Mouse (Mus musculus) G1E (cell line): ENCODE measurements around the gene Cacng3. TPM values are rescaled to one million over a fixed set of nuclear protein-coding genes. Genes with fewer than 3 reads are reported as not detected.

Source experiments
- ATAC-seq: 2 replicates; pipeline ENCODE4 v1.8.0; 2016; ENCODE audit warnings: mild to moderate bottlenecking; ENCODE audit not compliant: insufficient number of reproducible peaks, poor library complexity, low FRiP score, severe bottlenecking; ENCODE audit errors: extremely low read depth
- DNase-seq: peaks from one replicate; pipeline ENCODE4 v3.0.0; 2012; ENCODE audit warnings: low spot score
- H3K27me3 ChIP-seq: 2 replicates; pipeline ENCODE4 v1.6.1; 2012; ENCODE audit warnings: mild to moderate bottlenecking, low read length, inconsistent platforms; ENCODE audit not compliant: insufficient read depth
- H3K36me3 ChIP-seq: replicated peaks from 2 replicates; pipeline ENCODE3; 2012; ENCODE audit warnings: mild to moderate bottlenecking, inconsistent platforms
- H3K4me1 ChIP-seq: 2 replicates; pipeline ENCODE4 v1.6.1; 2012; ENCODE audit warnings: low read depth, low read length, inconsistent platforms, mixed read lengths; ENCODE audit not compliant: insufficient read depth
- H3K4me3 ChIP-seq: 2 replicates; pipeline ENCODE4 v1.5.1; 2012; ENCODE audit warnings: low read depth, mild to moderate bottlenecking, inconsistent platforms, low read length, moderate library complexity, mixed read lengths
- H3K9me3 ChIP-seq: replicated peaks from 2 replicates; pipeline ENCODE4 v1.6.1; 2012; ENCODE audit warnings: inconsistent platforms
- CTCF ChIP-seq: IDR thresholded peaks from 2 replicates; pipeline ENCODE4 v1.5.1; 2012; ENCODE audit warnings: low read depth, low read length, inconsistent platforms, mixed read lengths
- GATA1 ChIP-seq: IDR thresholded peaks from 2 replicates; pipeline ENCODE4 v1.6.1; 2012; ENCODE audit warnings: borderline replicate concordance, low read length, inconsistent platforms, mixed read lengths
- GATA2 ChIP-seq: IDR thresholded peaks from 2 replicates; pipeline ENCODE4 v1.6.1; 2012; ENCODE audit warnings: low read depth, low read length, inconsistent platforms, borderline replicate concordance
- POLR2AphosphoS5 ChIP-seq: IDR thresholded peaks from 2 replicates; pipeline ENCODE4 v1.6.1; 2012; ENCODE audit warnings: low read depth, low read length, inconsistent platforms; ENCODE audit not compliant: insufficient replicate concordance
- TAL1 ChIP-seq: conservative IDR thresholded peaks from 2 replicates; pipeline ENCODE4 v1.6.1; 2012; ENCODE audit warnings: low read depth, low read length, inconsistent platforms, mixed read lengths
- polyA plus RNA-seq: library from polyadenylated mRNA; stranded (reverse); fragments of >175 nt; gene quantifications from 2 replicates; pipeline ENCODE4 v1.2.3, GENCODE M21; 2012
- total RNA-seq, 2 experiments: library from RNA; stranded (forward) in 1 of 2; stranded (reverse) in 1 of 2; fragments of 200-1000 nt in 1 of 2; fragments of >200 nt in 1 of 2; fragmentation: Nextera tagmentation in 1 of 2; gene quantifications; 2 replicates each; pipeline ENCODE4 v1.2.3; 2014 to 2017

The Cacng3 gene
- total and polyA plus RNA-seq, 3 experiments: 0.05 TPM; not detected in 2

GRCm38 (mm10) chr7:122758645-122759044 is 88.4 kb downstream of the Cacng3 start:
- H3K27me3 ChIP-seq: no peaks in the 10 kb centered on the region
- TF ChIP-seq CTCF: no peak
- TF ChIP-seq GATA2: no peak
- TF ChIP-seq GATA1: no peak
- no peak for TF ChIP-seq POLR2AphosphoS5
- TF ChIP-seq TAL1: no peak
- H3K36me3 ChIP-seq: no peaks in the 10 kb centered on the region
- peaks cover 65% of the 10 kb centered on the region for H3K9me3 ChIP-seq
- H3K4me1 ChIP-seq: no peaks in the 10 kb centered on the region
- H3K4me3 ChIP-seq: no peak overlapping the region
- DNase-seq: no peak
- ATAC-seq: no peak

GRCm38 (mm10) chr7:122764506-122764905 is 94.2 kb downstream of the Cacng3 start:
- Histone ChIP-seq H3K4me3 (no peak overlapping the region), H3K36me3 (no peaks in the 10 kb centered on the region), H3K9me3 (peaks cover 78% of the 10 kb centered on the region), H3K27me3 (no peaks in the 10 kb centered on the region), H3K4me1 (no peaks in the 10 kb centered on the region)
- TF ChIP-seq CTCF (no peak), TAL1 (no peak), POLR2AphosphoS5 (no peak), GATA2 (no peak), GATA1 (no peak)
- ATAC-seq (no peak), DNase-seq (no peak)

- DNase-seq: no peak
- peaks cover 71% of the 10 kb centered on the region for H3K9me3 ChIP-seq
- no peaks in the 10 kb centered on the region for H3K4me1 ChIP-seq
- TF ChIP-seq POLR2AphosphoS5 (no peak), CTCF (no peak), GATA1 (no peak), GATA2 (no peak), TAL1 (no peak)
- H3K4me3 ChIP-seq: no peak overlapping the region
- no peak for ATAC-seq
- no peaks in the 10 kb centered on the region for H3K27me3 ChIP-seq
- H3K36me3 ChIP-seq: no peaks in the 10 kb centered on the region
Observed at GRCm38 (mm10) chr7:122768292-122769020, 98.2 kb downstream of the Cacng3 start.

GRCm38 (mm10) chr7:122779601-122780000 is 109.3 kb downstream of the Cacng3 start:
- Histone ChIP-seq H3K4me3 (no peak overlapping the region; the same call in 1 of the 2 replicates), H3K36me3 (no peaks in the 10 kb centered on the region), H3K27me3 (no peaks in the 10 kb centered on the region; the same call in 1 of the 2 replicates), H3K4me1 (no peaks in the 10 kb centered on the region), H3K9me3 (peaks cover 66% of the 10 kb centered on the region)
- DNase-seq: no peak
- TF ChIP-seq POLR2AphosphoS5: no peak
- TF ChIP-seq GATA2: no peak
- TF ChIP-seq TAL1: no peak
- TF ChIP-seq GATA1: no peak
- TF ChIP-seq CTCF: no peak
- ATAC-seq: no peak

GRCm38 (mm10) chr7:122789929-122790328 is 119.6 kb downstream of the Cacng3 start:
- H3K27me3 ChIP-seq: no peaks in the 10 kb centered on the region
- no peaks in the 10 kb centered on the region for H3K36me3 ChIP-seq
- H3K4me3 ChIP-seq: no peak overlapping the region
- TF ChIP-seq GATA1 (no peak), CTCF (no peak), POLR2AphosphoS5 (no peak), TAL1 (no peak), GATA2 (no peak)
- DNase-seq (no peak), ATAC-seq (no peak)
- peaks cover 55% of the 10 kb centered on the region for H3K9me3 ChIP-seq
- no peaks in the 10 kb centered on the region for H3K4me1 ChIP-seq

- H3K27me3 ChIP-seq: no peaks in the 10 kb centered on the region
- H3K36me3 ChIP-seq: no peaks in the 10 kb centered on the region
- TF ChIP-seq GATA1 (no peak), CTCF (no peak), TAL1 (no peak), POLR2AphosphoS5 (no peak), GATA2 (no peak)
- DNase-seq (no peak), ATAC-seq (no peak)
- no peak overlapping the region for H3K4me3 ChIP-seq
- H3K9me3 ChIP-seq: peaks cover 57% of the 10 kb centered on the region
- no peaks in the 10 kb centered on the region for H3K4me1 ChIP-seq
Observed at GRCm38 (mm10) chr7:122793655-122794346, 123.5 kb downstream of the Cacng3 start.
